Mouse (Mus musculus) embryonic stem cell, embryonic (primary cell): ENCODE data around the gene Tkt.
"Not testable (repeated sequence)": the region's sequence is repeated elsewhere in the genome, so short reads cannot be mapped to it uniquely, and the experiment has no call there.

Experiments
- CTCF ChIA-PET, 4 experiments: fragments of 300-600 bp in 2 of 4; fragments of 350-600 bp in 2 of 4; sonication (Branson Sonifier 250); formaldehyde crosslinking; loops; one replicate each; lab custom pipeline; 2022; ENCODE audit warnings: inconsistent platforms in 2 of 4; lab: Charles Lee
- POLR2A ChIA-PET, 4 experiments: fragments of 300-600 bp in 2 of 4; fragments of 350-600 bp in 2 of 4; sonication (Branson Sonifier 250); formaldehyde crosslinking; loops; one replicate each; lab custom pipeline; 2022; ENCODE audit warnings: antibody characterized with exemption in 4 of 4, inconsistent platforms in 1 of 4; lab: Charles Lee

The Tkt gene

DNA sequence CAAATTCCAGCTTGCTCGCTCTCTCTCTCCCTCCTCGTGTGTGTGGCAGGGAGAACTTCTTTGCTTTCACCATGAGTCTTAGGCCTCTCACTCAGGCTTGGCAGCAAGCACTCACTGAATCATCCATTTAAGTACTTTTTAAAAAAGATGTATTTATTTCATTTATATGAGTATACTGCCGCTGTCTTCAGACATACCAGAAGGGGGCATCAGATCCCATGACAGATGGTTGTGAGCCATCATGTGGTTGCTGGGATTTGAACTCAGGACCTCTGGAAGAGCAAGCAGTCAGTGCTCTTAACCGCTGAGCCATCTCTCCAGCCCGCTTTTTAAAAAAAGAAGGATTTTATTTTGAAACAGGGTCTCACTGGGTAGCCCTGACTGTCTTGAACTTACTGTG, 4.8 kb upstream of the Tkt start:
- CTCF ChIA-PET = not testable (repeated sequence)

DNA sequence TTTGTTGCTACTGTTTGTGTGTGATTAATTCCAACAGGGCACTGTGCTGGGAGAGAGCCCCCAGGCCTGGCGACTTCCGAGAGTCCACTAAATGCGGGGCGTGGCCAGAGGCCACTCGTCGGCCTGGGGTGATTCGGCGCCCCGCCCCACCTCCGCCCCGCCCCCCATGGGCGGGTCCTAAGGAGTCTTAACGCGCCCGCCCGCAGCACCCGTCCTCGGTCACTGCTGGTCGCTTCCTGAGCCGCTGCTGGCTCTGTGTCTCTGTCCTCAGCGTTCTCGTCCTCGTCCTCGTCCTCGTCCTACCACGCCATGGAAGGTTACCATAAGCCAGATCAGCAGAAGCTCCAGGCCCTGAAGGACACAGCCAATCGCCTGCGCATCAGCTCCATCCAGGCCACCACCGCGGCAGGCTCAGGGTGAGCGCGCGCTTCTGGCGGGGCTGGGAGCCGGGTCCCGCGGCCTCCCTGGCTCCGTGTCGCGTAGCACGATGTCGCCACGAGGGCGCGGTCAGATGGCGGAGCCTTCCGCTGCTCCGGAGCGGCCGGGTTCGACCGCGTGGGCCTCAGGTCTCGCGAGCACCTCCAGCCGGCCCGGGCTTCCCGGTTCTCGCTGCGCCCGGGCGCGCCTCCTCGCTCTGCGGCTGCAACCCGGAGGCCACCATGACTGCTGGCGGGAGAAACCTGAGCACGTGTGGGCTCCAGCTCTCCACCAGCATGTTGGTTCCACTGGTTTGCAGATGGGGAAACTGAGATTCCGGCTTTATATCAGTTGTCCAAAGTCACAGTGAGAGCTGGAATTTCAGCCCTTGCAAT, 1.0 kb downstream of the Tkt start:
- ChIA-PET POLR2A (interaction anchor here in 3 of 4 experiments (0.7 to 10.6 kb wide), 40 partner anchors 10 to 598 kb away, joined by 3 to 185 read pairs (median 5); partner anchors contain the start of genes Dcp1a (in 1 of the 3), Prkcd (in 1 of the 3) and Rft1 (in 1 of the 3)), CTCF (interaction anchor here in 2 of 4 experiments (0.6 to 2.1 kb wide), 3 partner anchors 17 to 521 kb away, joined by 3 to 7 read pairs (median 3); no protein-coding TSS in a partner anchor)

More for the DNA sequence above, 4.8 kb upstream of the Tkt start:
- POLR2A ChIA-PET = interaction anchor here in 2 of 4 experiments (2.1 to 2.6 kb wide), 2 partner anchors 13 to 33 kb away, joined by 5 to 6 read pairs; no protein-coding TSS in a partner anchor

DNA sequence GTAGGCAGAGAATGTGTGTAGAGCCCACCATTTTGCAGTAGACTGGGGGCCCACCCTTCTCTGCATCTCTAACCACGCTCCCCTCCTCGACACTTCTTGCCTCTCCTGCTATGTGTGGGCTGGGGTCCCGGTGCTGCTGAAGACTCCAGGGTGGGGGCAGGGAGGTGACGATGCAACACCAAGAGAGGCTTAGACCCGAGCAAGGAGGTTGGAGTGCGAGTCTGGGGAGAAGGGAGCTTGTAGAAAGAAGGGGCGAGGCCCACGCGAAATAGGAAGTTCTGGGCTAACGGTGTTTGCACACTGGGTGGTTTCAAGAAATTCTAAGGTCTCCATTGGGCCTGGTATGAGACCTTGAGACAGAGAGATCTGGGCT, 1.6 kb downstream of the Tkt start:
- CTCF ChIA-PET = interaction anchor here in 2 of 4 experiments (0.6 to 2.1 kb wide), 3 partner anchors 17 to 522 kb away, joined by 3 to 7 read pairs (median 3); no protein-coding TSS in a partner anchor
- POLR2A ChIA-PET = interaction anchor here (0.7 to 10.6 kb wide), 41 partner anchors 8 to 599 kb away, joined by 3 to 185 read pairs (median 5); partner anchors contain the start of genes Dcp1a (in 1 of the 4), Prkcd (in 1 of the 4) and Rft1 (in 1 of the 4)

DNA sequence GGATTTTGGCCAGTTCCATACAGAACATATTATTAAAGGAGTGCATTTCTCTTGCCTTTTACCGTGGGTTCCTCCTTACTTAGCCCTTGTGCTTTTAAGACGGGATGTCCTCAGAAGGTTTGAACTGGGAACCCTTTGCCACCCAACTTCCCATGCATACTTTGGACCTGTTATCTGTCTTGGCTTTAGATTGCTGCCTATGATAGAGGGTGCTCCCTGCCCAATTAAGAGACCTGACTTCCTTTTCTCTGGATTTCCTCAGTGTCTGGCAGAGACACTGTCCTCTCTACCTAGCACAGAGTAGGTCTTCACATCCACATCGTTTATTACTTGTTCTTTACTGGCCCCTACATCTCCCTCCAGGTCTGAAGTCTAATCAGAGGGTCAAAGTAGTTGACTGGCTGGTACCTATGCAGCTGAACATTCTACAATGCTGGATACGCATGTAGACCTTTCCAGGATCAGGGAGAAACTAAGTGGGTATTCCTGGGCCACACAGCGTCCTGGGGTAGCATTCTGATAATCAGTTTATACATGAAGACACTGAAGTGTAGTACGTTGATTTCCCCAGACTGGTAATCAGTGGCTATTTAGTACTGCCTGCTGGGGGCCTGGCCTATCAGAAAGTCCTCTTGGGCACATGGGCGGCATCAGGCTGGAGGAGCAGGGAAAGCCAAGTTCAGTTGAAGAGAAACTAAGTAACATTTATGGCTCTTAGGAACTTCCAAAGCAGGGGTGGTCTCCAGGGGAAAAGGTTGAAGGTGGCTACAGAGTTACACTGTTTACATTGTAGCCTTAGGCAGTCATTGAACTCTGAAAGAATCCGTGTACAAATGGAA, 2.3 kb downstream of the Tkt start:
- CTCF ChIA-PET = no interaction called here
- POLR2A ChIA-PET = interaction anchor here (0.7 to 10.6 kb wide), 38 partner anchors 9 to 600 kb away, joined by 3 to 185 read pairs (median 5); partner anchors contain the start of genes Dcp1a (in 1 of the 4) and Prkcd (in 1 of the 4)

DNA sequence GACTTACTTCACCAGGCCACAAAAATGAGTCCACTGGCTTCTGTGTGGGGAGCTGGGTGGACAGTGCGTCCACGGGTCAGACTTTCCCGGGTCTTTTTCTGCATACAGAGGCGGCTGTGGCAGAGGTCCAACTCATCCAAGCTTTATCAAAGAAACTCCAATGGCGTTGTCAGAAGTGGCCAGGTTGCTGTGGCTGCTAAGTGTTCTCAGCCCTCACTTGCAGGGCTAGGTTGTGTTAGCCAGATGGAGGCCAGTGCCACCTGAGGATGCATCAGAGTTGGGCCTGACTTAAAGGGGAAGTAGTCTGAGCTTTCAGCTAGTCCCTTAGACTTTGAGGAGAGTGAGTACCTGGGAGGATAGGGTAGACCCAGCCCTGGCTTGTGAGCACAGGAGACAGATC, 3.4 kb downstream of the Tkt start:
- CTCF ChIA-PET = interaction anchor here in 2 of 4 experiments (0.7 to 1.6 kb wide), 2 partner anchors 148 to 323 kb away, joined by 3 to 4 read pairs; no protein-coding TSS in a partner anchor
- POLR2A ChIA-PET = interaction anchor here in 2 of 4 experiments (0.6 to 10.6 kb wide), 8 partner anchors 11 to 164 kb away, joined by 3 to 185 read pairs (median 7); partner anchors contain the start of gene Prkcd (in 1 of the 2)

DNA sequence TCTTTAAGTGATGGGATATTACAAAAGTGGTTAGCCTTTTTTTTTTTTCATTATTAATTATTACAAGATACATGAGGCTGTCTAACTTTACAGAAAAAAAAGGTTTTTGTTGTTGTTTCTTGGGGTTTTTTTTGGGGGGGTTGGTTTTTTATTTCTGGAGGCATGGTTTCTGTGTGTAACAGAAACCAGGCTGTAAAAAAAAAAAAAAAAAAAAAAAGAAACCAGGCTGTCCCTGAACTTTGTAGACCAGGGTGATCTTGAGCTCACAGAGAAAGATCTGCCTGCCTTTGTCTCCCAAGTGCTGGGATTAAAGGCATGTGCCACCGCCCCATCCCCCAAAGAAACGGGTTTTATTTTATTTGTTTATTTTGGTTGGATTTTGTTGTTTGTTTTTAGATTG, 3.8 kb downstream of the Tkt start:
- ChIA-PET CTCF (interaction anchor here in 3 of 4 experiments (0.6 to 1.6 kb wide), 4 partner anchors 22 to 323 kb away, joined by 3 to 4 read pairs (median 3); no protein-coding TSS in a partner anchor), POLR2A (interaction anchor here in 3 of 4 experiments (0.6 to 10.6 kb wide), 12 partner anchors 11 to 191 kb away, joined by 3 to 185 read pairs (median 4); partner anchors contain the start of gene Prkcd (in 1 of the 3))

DNA sequence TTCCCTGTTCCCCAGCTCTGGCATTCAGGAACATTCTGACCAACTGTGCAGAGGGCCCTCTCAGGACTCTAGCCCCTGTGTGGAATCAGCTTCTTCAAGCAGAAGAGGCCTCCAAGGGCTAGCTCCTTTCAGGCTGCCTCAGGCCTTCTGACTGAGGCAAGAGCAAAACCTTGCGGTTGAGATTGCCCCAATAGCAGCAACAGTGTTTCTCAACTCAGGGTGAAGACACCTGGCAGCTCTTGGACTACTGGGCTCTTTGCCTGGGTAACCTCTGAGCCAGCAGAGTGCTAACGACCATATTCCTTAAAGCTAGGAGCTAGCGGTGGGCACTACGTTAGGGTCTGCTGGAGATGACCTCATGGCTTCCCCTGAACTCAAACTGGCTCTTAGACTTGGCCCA, 5.0 kb downstream of the Tkt start:
- POLR2A ChIA-PET = interaction anchor here (0.7 to 10.6 kb wide), 26 partner anchors 8 to 417 kb away, joined by 3 to 185 read pairs (median 4); no protein-coding TSS in a partner anchor
- CTCF ChIA-PET = interaction anchor here in 2 of 4 experiments (0.8 to 1.3 kb wide), 3 partner anchors 21 to 314 kb away, joined by 3 read pairs; no protein-coding TSS in a partner anchor

DNA sequence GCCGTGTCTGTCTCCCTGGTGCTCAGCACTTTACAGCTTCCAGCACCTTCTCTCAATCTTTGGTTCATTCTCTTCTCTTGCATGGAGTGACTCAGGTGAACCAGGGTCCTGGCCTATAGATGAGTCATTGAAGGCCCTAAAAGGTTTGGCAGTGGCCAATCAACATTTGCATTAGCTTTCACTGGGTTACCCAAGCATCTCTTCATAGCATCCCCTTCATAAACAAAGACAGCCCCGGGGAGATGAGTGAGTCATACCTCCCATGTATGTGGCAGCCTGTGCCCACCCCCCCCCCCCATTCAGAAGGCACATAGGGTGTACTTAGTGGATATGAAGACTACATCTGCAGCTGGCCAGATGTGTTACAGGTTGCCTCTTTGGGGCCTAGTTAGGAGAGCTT, 8.5 kb downstream of the Tkt start:
- ChIA-PET POLR2A (interaction anchor here in 3 of 4 experiments (0.6 to 13.9 kb wide), 13 partner anchors 7 to 188 kb away, joined by 3 to 185 read pairs (median 4); partner anchors contain the start of gene Tkt (in 3 of the 3)), CTCF (no interaction called here)

DNA sequence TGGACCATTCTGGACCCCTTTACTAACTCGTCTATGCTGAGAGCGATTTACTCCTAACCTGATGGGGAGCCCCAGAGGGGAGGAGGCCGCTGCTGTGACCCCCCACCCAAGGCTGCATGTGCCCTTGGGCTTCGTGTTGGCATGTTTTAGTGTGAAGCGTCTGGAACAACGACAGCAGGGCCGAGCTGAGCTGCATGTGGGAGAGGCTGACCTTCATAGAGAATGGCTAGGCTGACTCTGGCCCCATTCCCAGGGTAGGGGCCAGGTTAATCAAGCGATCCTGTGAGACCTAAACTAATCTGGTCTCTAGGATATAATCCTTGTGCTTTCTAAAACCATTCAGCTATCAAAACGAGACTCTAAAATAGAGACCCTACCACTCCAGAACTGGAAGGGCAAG, 9.6 kb downstream of the Tkt start:
- ChIA-PET POLR2A (interaction anchor here in 2 of 4 experiments (0.9 to 13.9 kb wide), 11 partner anchors 8 to 78 kb away, joined by 3 to 185 read pairs (median 5); partner anchors contain the start of gene Tkt (in 2 of the 2)), CTCF (no interaction called here)

DNA sequence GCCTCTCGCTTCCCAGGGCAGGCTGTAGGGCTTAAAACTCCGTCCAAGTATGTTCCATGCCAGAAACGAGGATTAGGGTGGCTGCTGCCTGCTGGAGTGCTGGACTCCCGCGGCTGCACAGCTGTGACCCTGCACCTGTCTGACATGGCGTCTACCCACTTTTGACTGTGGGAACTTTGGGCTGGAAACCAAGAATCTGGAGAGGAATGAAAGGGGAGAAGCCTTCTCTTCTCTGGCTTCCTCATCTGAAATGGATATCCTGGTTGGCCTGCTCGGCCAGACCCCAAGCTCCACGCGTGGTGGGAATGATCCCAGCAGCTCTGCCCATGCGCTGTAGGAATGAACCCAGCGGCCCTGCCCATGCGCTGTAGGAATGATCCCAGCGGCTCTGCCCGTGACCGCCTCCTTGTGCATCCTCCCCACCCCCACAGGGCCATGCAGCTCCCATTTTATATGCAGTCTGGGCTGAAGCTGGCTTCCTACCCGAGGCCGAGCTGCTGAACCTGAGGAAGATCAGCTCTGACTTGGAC, 11.2 kb downstream of the Tkt start:
- POLR2A ChIA-PET = interaction anchor here (0.5 to 13.9 kb wide), 16 partner anchors 9 to 421 kb away, joined by 3 to 185 read pairs (median 5); partner anchors contain the start of genes Tkt (in 2 of the 4), Dcp1a (in 1 of the 4) and Rft1 (in 1 of the 4)

DNA sequence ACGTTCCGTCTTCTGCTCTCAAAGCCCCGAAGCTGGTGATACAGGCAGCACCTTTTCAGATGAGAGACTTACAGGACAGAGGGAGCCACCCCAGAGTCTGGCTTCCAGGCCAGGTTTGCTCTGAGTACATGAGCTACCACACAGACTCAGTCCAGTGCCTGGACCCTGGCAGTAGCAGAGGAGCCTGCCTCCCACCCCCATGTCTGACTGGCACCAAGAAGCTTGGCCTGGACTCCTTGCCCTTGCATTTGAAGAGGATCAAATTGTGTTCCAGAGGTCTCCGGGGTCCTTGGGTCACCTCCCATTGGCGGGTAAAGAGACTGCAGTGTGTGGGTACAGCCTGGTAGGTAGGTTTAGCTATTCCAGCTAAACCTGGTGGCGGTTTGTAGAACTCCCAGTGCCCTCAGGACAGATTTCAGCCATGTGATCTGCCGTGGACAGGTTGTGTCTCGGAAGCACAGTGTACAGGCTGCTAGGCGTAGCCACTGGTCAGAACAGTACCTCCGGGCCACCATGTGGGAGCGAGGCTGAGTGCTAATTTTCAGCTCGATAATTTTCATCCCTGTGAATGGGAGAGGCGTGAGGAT, 12.7 kb downstream of the Tkt start:
- CTCF ChIA-PET = interaction anchor here in 3 of 4 experiments (0.6 to 1.5 kb wide), 5 partner anchors 11 to 581 kb away, joined by 3 to 10 read pairs (median 4); no protein-coding TSS in a partner anchor
- POLR2A ChIA-PET = interaction anchor here in 2 of 4 experiments (0.5 to 13.9 kb wide), 21 partner anchors 8 to 94 kb away, joined by 3 to 185 read pairs (median 4); partner anchors contain the start of gene Tkt (in 2 of the 2)

More for the DNA sequence above, 11.2 kb downstream of the Tkt start:
- CTCF ChIA-PET = interaction anchor here in 3 of 4 experiments (0.6 to 1.5 kb wide), 4 partner anchors 16 to 550 kb away, joined by 3 to 4 read pairs (median 3); no protein-coding TSS in a partner anchor

DNA sequence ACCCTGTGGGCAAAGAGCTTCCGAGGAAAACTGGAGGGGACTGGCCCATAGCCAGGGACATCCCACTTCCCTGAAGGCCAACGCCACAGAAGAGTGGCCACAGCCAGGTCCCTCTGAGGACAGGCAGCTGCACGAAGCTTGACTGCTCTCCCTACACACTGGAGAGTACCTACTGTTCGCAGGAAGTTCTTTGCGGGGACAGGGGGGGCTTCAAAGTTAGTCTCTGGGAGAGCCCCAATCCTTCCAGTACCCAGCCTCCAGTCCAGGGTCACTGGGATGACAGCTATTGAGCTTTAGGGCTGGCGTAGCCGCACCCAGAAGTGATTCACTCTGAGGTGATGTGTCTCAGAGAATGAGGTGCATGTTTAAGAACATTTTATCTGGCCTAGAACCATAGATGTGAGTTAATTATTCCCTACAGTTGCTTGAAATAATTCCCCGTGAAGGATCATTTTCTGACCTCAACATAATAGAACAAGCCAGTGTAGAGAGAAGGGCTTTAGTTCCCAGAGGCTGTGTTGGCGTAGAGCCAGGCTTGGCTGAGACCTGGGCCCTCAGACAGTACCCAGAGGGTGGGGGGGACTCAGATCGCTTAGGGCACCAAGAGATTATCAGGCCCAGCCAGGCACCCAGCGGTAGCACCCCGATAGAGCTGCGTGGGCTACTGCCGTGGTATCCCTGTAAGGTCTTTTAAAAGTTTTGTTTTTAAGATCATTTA, 13.5 kb downstream of the Tkt start:
- ChIA-PET CTCF (interaction anchor here in 2 of 4 experiments (0.7 to 1.5 kb wide), 5 partner anchors 11 to 317 kb away, joined by 3 to 10 read pairs (median 3); partner anchors contain the start of gene Mustn1 (in 1 of the 2)), POLR2A (interaction anchor here in 3 of 4 experiments (0.5 to 13.9 kb wide), 18 partner anchors 9 to 93 kb away, joined by 3 to 185 read pairs (median 4); partner anchors contain the start of gene Tkt (in 2 of the 3))

DNA sequence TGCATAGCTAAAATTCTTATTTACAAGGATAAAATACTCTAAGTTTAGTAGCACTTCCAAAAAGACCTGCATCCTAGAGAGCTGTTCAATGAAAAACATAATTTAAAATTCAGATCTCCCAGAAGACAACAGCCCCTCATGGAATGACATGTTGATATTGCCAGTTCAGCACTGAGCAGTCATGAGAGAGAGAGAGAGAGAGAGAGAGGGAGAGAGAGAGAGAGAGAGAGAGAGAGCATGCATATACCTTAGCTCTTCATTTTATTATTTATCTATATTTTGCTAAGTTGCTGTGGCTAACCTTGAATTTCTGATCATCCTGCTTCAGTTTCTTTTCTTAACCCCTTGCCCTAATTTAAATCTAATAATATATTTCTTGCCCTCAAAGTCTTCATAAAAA, 14.2 kb downstream of the Tkt start:
- ChIA-PET POLR2A (interaction anchor here in 3 of 4 experiments (0.6 to 13.9 kb wide), 7 partner anchors 11 to 93 kb away, joined by 3 to 185 read pairs (median 8); partner anchors contain the start of gene Tkt (in 1 of the 3)), CTCF (interaction anchor here in 2 of 4 experiments (0.5 to 0.8 kb wide), 4 partner anchors 32 to 1295 kb away, joined by 3 read pairs; partner anchors contain the start of gene Mustn1 (in 1 of the 2))

DNA sequence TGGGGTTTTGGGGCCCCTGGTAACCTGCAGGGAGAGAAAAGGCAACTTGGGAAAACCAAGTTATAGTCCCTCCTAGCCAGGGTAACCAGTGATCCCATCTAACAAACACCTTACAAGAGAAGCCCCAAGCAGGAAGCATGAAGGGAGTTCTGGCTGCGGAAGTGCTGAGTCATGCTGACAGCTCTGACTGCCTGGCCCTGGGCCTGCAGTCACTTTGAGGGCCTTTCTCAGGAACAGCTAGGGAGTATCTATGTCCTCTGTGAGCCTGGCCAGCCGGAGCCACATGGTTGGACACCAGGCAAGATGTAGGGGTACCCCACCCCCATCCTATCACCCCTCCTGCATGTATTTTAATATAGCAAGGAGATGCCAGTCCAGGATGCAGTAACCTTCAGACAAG, 16.3 kb downstream of the Tkt start:
- ChIA-PET CTCF (interaction anchor here in 3 of 4 experiments (0.6 to 3.0 kb wide), 5 partner anchors 10 to 540 kb away, joined by 4 to 14 read pairs (median 6); no protein-coding TSS in a partner anchor), POLR2A (interaction anchor here (0.5 to 13.9 kb wide), 39 partner anchors 9 to 438 kb away, joined by 3 to 185 read pairs (median 4); partner anchors contain the start of genes Dcp1a (in 2 of the 4), Prkcd (in 2 of the 4), Tkt (in 2 of the 4) and Rft1 (in 1 of the 4))

DNA sequence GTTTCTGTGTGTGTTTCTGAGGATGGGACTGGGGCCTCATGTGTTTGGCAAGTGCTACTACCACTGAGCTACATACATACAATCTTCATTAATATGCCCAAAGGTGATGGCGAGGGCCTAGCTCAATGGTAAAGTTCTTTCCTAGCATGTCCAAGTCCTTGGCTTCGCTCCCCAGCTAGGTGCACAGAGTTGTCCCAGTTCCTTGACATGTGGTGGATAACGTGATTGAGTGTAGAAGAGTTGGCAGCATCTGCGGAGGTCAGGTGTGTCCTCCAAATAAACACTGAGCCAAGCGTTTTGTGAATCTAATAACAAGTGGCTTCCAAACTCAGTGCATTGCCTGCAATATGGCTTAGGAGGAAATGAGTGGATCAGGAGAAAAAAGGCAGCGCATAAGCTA, 18.2 kb downstream of the Tkt start:
- ChIA-PET CTCF (interaction anchor here in 1 of 4 experiments (1.4 kb wide), 1 partner anchor 46 kb away, joined by 3 read pairs; no protein-coding TSS in a partner anchor), POLR2A (interaction anchor here in 3 of 4 experiments (0.7 to 13.9 kb wide), 20 partner anchors 7 to 384 kb away, joined by 3 to 185 read pairs (median 4); partner anchors contain the start of gene Tkt (in 1 of the 3))
